Mouse (Mus musculus): ENCODE measurements around the gene Akap13.

Akap13 gene

DNA sequence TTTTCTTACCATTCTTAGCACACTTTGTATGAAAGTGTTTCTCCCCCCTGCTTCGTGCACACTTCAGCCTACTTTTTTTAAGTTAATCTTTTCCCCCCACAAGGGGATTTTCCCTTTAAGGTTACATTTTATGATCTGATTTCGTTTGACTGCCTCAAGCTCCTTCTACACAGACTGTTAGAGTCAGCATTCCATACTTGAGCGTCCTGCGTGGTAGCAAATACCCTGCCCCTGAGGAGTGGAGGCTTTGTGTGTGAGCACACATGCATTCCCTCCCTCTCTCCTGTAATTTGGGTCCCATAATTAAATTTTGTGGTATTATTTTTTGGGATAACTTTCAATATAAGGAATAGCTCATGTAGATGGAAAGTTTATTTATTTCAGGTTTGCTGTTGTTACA lies 103.8 kb downstream of the Akap13 start:
- in situ Hi-C loops (cut with MseI, MboI) = no loop called here

DNA sequence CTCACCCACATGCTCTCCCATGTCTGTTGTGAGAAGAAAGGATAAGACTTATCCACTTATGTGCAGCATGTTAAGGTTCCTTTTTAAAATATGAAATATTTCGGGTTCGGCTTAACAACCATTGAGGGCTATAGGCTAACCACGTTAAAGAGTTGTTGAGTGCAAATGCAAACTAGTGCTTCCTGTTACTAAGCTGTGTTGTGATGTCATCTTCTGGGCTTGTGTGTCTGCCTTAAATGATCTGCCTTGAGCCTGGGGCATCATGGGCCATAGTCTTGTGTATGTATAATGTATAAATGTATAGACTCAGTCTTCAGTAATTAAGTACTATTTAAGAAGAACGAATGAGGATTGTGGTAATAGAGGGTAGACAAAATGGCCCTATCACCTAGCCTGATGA lies 104.6 kb downstream of the Akap13 start:
- in situ Hi-C loops (cut with MseI, MboI) = no loop called here

DNA sequence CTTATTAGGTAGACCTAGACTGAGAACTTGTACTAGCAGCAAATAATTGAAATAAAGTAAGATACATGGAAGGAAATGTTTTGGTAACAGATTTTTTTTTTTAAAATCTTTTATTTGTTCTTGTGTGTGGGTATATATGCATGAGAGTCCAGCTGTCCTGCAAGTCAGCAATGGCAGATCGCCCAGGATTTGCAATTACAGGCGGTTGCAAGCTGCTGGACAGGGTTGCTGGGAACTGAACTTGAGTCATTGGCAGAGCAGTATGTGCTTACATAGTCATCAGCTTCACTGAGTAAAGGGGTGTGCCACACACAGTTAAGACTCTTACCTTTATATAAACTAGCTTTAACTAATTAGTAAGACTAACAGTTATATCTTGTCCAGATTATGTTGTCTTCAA lies 105.2 kb downstream of the Akap13 start:
- in situ Hi-C loops (cut with MseI, MboI) = no loop called here

- in situ Hi-C loops (cut with MseI, MboI) = no loop called here
These were observed 105.8 kb downstream of the Akap13 start for GRCm38 (mm10) chr7:75561134-75561533.

- in situ Hi-C loops (cut with MseI, MboI) = no loop called here
These were observed 112.9 kb downstream of the Akap13 start for GRCm38 (mm10) chr7:75568276-75568675.

DNA sequence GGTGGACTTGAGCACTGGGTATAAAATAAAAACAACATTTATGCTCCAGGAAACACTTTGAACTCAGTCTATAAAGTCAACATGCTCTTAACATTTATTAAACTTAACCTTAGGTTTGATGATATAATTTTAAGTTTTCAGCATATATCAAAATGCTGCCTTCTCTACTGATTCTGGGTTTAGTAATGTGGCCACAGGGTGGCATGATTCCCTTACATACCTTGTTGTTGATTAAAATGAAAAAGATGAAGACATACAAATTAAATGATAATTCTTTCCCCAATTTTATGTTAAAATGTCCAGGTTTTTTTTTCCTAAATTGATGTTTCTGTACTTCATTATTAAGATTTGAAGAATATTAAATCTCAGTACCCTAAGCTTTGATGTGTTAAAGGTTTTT lies 113.5 kb downstream of the Akap13 start:
- in situ Hi-C loops (cut with MseI, MboI) = no loop called here

DNA sequence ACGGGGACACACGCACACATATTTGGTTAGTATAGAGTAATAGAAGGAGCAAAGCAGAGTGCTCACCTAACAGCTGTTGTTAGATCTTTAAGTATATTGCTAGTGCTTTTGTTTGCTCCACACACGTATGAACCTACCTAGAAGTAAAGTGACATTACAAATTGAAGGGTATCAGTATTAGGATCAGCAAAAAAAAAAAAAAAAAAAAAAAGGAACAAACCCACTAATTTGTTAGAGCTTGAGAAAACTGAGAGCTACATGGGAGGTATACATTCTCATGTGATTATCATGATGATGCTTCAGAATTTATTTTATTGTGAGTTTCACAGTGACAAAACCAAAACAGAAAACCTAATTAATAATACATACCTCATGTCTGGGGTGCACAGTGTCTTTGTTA lies 114.9 kb downstream of the Akap13 start:
- in situ Hi-C loops (cut with MseI, MboI) = no loop called here

DNA sequence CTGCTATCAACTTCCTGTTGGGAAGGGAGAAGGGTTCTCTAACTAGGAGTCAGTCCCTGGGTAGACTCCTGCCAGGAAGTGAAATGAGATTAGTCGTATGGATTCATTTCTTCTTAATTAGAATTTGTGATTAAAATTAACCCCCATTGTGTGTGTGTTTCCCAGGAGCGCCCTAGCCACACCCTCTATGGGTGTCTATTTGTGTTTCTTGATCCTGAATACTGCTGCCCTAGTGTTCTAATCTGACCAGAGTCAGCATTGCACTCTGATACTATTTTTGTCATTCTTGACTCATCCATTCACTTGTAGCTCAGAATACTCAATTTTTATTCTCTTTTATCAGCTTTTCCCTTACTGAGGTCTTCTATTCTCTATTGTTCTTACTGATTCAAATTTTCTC lies 115.7 kb downstream of the Akap13 start:
- in situ Hi-C loops (cut with MseI, MboI) = no loop called here

- in situ Hi-C loops (cut with MseI, MboI) = no loop called here
These were observed 116.8 kb downstream of the Akap13 start for GRCm38 (mm10) chr7:75572127-75572526.

GRCm38 (mm10) chr7:75575120-75575649 lies 119.9 kb downstream of the Akap13 start:
- in situ Hi-C loops (cut with MseI, MboI) = no loop called here

DNA sequence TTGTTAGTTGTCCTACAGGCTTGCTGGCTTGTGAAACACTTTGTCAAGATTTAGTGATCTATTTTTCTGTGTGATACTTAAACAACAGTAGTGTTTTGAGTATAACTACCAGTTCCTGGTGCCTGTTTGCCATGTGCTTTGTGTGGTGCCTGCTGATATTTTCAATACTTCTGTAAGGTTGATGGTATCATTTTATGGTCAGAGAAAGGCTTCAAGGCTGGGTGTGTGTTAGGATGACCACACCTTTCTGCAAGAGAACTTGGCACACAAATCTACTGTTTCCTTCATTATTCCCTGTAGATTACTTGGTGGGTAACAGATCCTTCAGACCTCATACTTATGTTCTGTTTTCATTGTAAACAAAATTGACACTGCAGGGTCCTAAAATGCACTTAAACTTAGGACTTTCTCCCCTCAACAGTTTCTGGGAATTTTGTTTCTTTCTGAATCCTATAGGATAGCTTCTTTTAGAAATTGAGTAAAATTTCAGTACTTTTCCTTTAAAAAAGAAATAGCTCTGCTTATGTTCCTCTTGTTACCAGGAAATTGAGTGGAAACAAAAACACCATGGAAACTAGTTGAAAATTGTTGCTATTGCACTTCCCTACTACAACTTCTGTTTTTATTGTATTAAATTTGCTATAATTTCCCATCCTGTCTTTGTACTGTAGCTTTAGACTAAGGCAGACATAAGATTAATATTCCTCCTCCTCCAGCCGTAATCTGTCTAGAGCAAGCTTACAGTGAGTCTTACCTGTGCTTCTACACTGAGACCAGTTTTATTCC lies 120.7 kb downstream of the Akap13 start:
- in situ Hi-C loops (cut with MseI, MboI) = no loop called here

DNA sequence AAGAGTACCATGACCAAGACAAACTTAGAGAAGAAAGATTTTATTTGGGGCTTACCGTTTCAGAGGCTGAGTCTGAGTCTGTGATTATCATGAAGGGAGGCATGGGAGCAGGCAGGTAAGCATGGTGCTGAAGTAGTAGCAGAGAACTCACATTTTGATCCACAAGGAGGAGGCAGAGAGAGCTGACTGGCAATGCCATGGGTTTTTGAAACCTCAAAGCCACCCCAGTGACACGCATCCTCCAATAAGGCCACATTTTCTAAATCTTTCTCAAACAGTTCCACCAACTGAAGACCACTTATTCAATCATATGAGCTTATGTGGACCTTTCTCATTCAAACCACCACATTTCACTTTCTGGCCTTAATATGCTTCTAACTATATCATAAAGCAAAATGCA lies 121.5 kb downstream of the Akap13 start:
- in situ Hi-C loops (cut with MseI, MboI) = no loop called here

- in situ Hi-C loops (cut with MseI, MboI) = no loop called here
These were observed 122.0 kb downstream of the Akap13 start for GRCm38 (mm10) chr7:75577353-75577752.

GRCm38 (mm10) chr7:75578647-75579046 lies 123.3 kb downstream of the Akap13 start:
- in situ Hi-C loops (cut with MseI, MboI) = no loop called here

- in situ Hi-C loops (cut with MseI, MboI) = no loop called here
These were observed 126.8 kb downstream of the Akap13 start for GRCm38 (mm10) chr7:75582091-75582490.

DNA sequence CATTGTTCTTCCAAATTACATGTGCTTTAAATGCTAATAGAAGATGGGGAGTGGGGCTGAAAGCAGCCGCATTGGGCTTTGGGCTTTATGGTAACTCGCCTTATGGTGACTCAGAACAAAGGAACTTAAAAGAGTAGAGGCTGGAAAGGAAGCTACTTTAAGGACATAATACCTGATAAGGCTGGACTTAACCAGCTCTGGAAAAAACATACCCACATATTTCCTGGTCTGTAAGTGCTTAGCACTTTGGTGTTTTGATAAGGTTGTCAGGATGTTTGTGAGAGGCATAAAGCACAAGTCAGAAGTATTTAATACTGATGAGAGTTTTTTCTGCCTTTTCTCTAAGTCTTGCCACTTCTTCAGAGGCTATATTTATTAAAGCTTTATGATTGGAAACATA lies 128.8 kb downstream of the Akap13 start:
- in situ Hi-C loops (cut with MseI, MboI) = no loop called here

GRCm38 (mm10) chr7:75585409-75585808 lies 130.1 kb downstream of the Akap13 start:
- in situ Hi-C loops (cut with MseI, MboI) = no loop called here

DNA sequence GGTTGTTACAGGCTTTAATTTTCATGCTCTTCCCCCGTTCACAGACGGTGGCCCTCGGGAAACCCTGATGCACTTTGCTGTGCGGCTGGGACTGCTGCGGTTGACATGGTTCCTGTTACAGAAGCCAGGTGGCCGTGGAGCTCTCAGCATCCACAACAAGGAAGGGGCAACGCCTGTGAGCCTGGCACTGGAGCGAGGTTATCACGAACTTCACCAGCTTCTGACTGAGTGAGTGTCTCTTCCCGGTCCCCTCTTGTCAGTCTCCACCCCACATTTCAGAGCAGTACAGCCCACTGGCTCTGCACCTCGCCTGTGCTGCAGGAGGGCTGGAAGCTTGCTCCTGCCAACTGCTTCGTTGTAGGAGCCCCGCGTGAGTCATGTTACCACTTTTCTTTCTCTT lies 130.8 kb downstream of the Akap13 start:
- in situ Hi-C loops (cut with MseI, MboI) = no loop called here

- in situ Hi-C loops (cut with MseI, MboI) = no loop called here
These were observed 132.4 kb downstream of the Akap13 start for GRCm38 (mm10) chr7:75587727-75588126.

- in situ Hi-C loops (cut with MseI, MboI) = no loop called here
These were observed 134.1 kb downstream of the Akap13 start for GRCm38 (mm10) chr7:75589304-75589973.

DNA sequence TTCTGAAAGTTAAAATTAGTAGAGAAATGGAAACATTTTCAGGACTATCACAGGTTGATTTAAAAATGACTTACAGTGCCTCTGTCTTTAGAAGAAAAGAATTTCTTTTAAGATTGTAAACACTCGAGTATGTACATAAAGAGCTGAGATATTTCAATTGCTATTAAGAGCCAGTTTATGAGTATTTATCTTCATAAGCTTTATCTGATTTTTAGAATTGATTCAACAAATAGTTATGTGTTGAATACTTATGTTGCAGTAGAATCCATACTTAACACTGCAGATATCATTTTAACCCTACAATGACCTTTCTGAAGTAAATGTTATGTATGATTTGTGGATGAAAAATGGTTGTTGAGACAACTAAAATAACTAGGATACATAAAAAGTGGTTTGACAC lies 136.6 kb downstream of the Akap13 start:
- in situ Hi-C loops (cut with MseI, MboI) = no loop called here

DNA sequence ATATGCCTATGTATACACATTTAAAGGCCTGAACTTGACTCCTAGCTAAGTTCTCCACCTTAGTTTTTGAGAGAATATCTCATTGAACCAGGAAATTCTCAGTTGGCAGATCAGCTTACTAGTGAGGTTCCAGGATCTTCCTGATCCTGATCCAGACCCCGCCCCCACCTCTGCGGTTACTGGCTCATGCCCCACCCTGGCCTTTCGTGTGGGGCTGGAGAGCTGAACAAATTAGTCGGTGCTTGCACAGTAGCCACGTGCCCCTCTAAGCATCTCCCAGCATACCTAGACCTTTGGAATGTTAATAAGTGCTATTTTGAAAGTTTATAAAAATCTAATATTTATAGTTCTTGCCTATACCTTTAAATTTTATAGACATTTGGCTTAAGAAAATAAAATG lies 139.5 kb downstream of the Akap13 start:
- in situ Hi-C loops (cut with MseI, MboI) = no loop called here

GRCm38 (mm10) chr7:75595268-75595667 lies 139.9 kb downstream of the Akap13 start:
- in situ Hi-C loops (cut with MseI, MboI) = no loop called here

Measured in mouse trophoblast stem cell (cell line).